Mouse (Mus musculus) bone marrow macrophage, adult 2 months (primary cell): ENCODE results near the gene Sag. TPM values are rescaled to one million over a fixed set of nuclear protein-coding genes. Genes with fewer than 3 reads are reported as not detected.
A peak's percentile ranks its signal among the peaks of the same experiment; 100 is the strongest.

Experiments used
- H3K27ac ChIP-seq: 2 replicates; pipeline ENCODE4 v1.5.1; 2012; ENCODE audit warnings: low read depth, low read length; ENCODE audit not compliant: insufficient read depth
- H3K4me1 ChIP-seq: 2 replicates; pipeline ENCODE4 v1.6.1; 2012; ENCODE audit warnings: low read length; ENCODE audit not compliant: control insufficient read depth, insufficient read depth
- H3K4me3 ChIP-seq: 2 replicates; pipeline ENCODE4 v1.5.1; 2012; ENCODE audit warnings: mild to moderate bottlenecking, low read length, moderate library complexity; ENCODE audit not compliant: insufficient read depth
- CTCF ChIP-seq: IDR thresholded peaks from 2 replicates; pipeline ENCODE4 v1.5.1; 2012; ENCODE audit warnings: low read depth, mild to moderate bottlenecking, low read length, moderate library complexity
- POLR2A ChIP-seq: IDR thresholded peaks from 2 replicates; pipeline ENCODE4 v1.6.1; 2012; ENCODE audit warnings: mild to moderate bottlenecking, low read depth, low read length, borderline replicate concordance
- polyA plus RNA-seq: library from polyadenylated mRNA; stranded (reverse); fragments of >200 nt; gene quantifications from 2 replicates; pipeline ENCODE4 v1.2.4, GENCODE M21; 2012; ENCODE audit not compliant: missing spikeins, insufficient read depth, insufficient read length

Gene Sag
- polyA plus RNA-seq, 1 experiment: 1.2 TPM

DNA sequence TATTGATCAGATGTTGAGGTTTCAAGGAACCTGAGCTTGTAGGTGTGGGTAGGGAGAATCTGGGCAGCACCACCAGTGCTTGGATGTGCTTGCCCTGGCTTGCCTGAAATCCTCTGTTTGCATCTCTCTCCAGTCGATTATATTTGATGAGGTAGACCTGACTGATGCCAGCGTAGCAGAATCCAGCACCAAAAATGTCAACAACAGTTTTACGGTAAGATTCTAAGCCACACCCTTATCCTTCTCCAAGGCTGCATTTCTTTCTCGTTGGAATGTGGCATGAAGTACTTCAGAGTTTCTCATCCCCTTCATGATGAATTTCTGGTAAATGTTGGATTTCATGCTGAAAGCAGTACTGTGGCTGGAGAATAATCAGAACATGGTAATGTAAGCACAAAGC is 78.2 kb downstream of the Sag start:
- TF ChIP-seq CTCF (no peak), POLR2A (no peak)

GRCm38 (mm10) chr1:87882554-87882953 is 79.1 kb downstream of the Sag start:
- Histone ChIP-seq H3K4me3 (no peak overlapping the region), H3K4me1 (peaks cover 30% of the 10 kb centered on the region), H3K27ac (no peak overlapping the region)
- TF ChIP-seq POLR2A: no peak
- no peak for TF ChIP-seq CTCF

More for the DNA sequence above, 78.2 kb downstream of the Sag start:
- H3K4me1 ChIP-seq: peaks cover 34% of the 10 kb centered on the region
- H3K27ac ChIP-seq: no peak overlapping the region
- H3K4me3 ChIP-seq: no peak overlapping the region

DNA sequence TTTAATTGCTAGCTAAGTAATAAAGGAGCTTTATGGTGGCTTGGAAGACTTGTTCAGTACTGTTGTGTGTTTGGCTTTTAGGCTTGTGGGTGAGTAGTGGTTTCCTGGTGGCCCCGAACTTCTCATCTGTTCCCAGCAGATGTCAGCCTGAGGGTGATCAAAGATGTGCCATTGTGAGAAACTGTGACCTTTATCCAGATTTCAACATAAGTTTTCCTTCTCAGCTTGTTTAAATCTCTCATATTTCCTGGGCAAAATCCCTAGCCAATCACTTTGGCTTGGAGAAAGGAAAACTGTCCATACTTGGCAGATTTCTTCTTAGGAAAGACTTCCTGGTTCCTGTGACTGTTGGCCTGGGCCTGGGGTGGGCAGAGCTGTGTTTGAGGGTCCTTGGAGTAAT is 87.5 kb downstream of the Sag start:
- Histone ChIP-seq H3K4me1 (peaks cover 37% of the 10 kb centered on the region), H3K27ac (no peak overlapping the region), H3K4me3 (no peak overlapping the region)
- TF ChIP-seq POLR2A (no peak), CTCF (no peak)

DNA sequence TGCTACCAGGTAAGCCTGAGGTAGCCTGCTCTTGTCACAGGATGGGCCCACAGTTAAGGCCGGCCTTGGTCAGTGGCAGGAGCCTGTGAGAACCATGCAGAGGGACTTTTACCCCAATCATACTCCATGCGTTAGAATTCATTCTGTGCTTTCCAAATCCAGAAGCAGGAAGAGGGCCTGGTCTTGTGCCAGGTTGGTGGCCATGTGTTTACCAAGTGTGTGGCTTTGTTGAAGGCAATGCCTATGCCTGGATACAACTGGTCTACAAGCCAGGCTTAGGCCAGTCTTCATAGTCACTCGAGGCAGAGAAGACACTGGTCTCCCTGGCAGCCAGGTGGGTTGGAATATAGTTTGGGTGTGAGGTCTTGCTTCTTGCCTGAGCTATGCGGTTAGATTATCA is 88.2 kb downstream of the Sag start:
- no peak overlapping the region for H3K27ac ChIP-seq
- no peak for TF ChIP-seq POLR2A
- TF ChIP-seq CTCF: no peak
- H3K4me3 ChIP-seq: no peak overlapping the region
- H3K4me1 ChIP-seq: peaks cover 39% of the 10 kb centered on the region

- Histone ChIP-seq H3K27ac (peak overlapping the region; percentile 43), H3K4me3 (no peak overlapping the region), H3K4me1 (peaks cover 43% of the 10 kb centered on the region)
- TF ChIP-seq CTCF (no peak), POLR2A (no peak)
Observed at GRCm38 (mm10) chr1:87892499-87892898, 89.0 kb downstream of the Sag start.

- peaks cover 46% of the 10 kb centered on the region for H3K4me1 ChIP-seq
- no peak overlapping the region for H3K27ac ChIP-seq
- no peak overlapping the region for H3K4me3 ChIP-seq
- TF ChIP-seq CTCF: no peak
- TF ChIP-seq POLR2A: no peak
Observed at GRCm38 (mm10) chr1:87893414-87893813, 89.9 kb downstream of the Sag start.

Other genes starting within 250 kb of the Sag start
- not detected in 2 replicates for gene Ngef, start 229.8 kb upstream of the Sag start, polyA plus RNA-seq
- 174 and 202 TPM in 2 replicates for gene Inpp5d, start 183.4 kb upstream of the Sag start, polyA plus RNA-seq
- 25.9 and 28.1 TPM in 2 replicates for gene Atg16l1, start 47.8 kb upstream of the Sag start, polyA plus RNA-seq
- 91.0 and 100 TPM in 2 replicates for gene Dgkd, start 49.6 kb downstream of the Sag start, polyA plus RNA-seq
- gene Usp40, start 204.9 kb downstream of the Sag start, polyA plus RNA-seq: 16.7 and 19.2 TPM in 2 replicates